Mouse (Mus musculus) erythroblast, embryonic 14.5 days (primary cell): ENCODE data around the gene Gm10638.

Experiments used
- GATA1 ChIP-seq: IDR thresholded peaks from 2 replicates; pipeline ENCODE4 v1.6.1; 2012; ENCODE audit warnings: low read length, inconsistent platforms, mixed read lengths
- TAL1 ChIP-seq: IDR thresholded peaks from 3 replicates; pipeline ENCODE4 v1.6.1; 2012; ENCODE audit warnings: low read length, inconsistent platforms, mixed read lengths

GRCm38 (mm10) chr8:86786498-86786897 is 41.0 kb downstream of the Gm10638 start:
- no peak for TF ChIP-seq TAL1
- TF ChIP-seq GATA1, result no peak
